Comparison of ENCODE assay signal across 9 mouse cellular contexts in the genomic region with DNA sequence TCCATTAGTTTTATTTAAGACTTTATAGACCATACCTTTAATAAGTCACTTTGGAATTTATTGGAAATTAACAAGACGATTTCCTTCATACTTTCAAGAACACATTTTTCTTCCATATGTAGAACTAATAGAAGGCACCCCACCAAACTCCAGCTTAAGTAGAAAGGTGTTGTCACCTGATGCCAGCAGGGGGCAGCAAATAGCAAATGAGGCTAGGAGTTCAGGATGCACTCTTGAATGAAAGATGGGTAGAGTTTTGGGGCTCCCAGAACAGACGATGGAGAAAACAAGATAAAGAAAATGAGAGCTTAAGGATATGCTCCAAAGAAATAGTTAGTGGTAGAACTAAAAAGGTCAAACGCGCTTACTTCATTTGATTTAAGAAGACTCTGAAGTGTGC.
DNase-seq lines count a peak whose midpoint lies in the region; ATAC-seq and TF ChIP-seq lines count a peak whose summit lies in the region.
"Had no signal": no experiment of that assay in that cellular context is flagged by ENCODE, and none has a peak within 500 bp of the region (broad histone marks: within the 10 kb centered on the region; RNA-seq: fewer than 3 reads in every experiment).

No protein-coding gene starts in this region.

- no peaks in the 10 kb centered on the region for H3K9me3 ChIP-seq in heart, embryonic 12.5 days (replicated peaks)
- no peaks in the 10 kb centered on the region for H3K9me3 ChIP-seq in lung, postnatal 0 days (ENCODE audit: low read length)
- H3K9me3 ChIP-seq: liver, embryonic 13.5 days had no signal

- H3K9ac ChIP-seq in heart, embryonic 12.5 days = no peak overlapping the region
- no peak overlapping the region for H3K9ac ChIP-seq in lung, postnatal 0 days (replicated peaks; ENCODE audit: low read depth)
- H3K9ac ChIP-seq: liver, embryonic 13.5 days had no signal

- TF ChIP-seq CTCF in lung, postnatal 0 days (IDR thresholded peaks at IDR 0.05) = peak; percentile 66

- H3K4me3 ChIP-seq in heart, embryonic 12.5 days = no peak overlapping the region
- no peak overlapping the region for H3K4me3 ChIP-seq in lung, postnatal 0 days (ENCODE audit: low read depth, low read length)
- H3K4me3 ChIP-seq: liver, embryonic 13.5 days had no signal

- H3K27ac ChIP-seq in heart, embryonic 12.5 days (ENCODE audit: poor library complexity, severe bottlenecking) = no peak overlapping the region
- no peak overlapping the region for H3K27ac ChIP-seq in lung, postnatal 0 days (ENCODE audit: low read length)
- H3K27ac ChIP-seq: liver, embryonic 13.5 days had no signal

- no peak overlapping the region for H3K4me2 ChIP-seq in heart, embryonic 12.5 days
- no peak overlapping the region for H3K4me2 ChIP-seq in lung, postnatal 0 days (replicated peaks; ENCODE audit: low read depth, low read length)
- H3K4me2 ChIP-seq: liver, embryonic 13.5 days had no signal

- DNase-seq in heart, adult 8-10 months (ENCODE audit: low spot score) = peak; percentile 3
- DNase-seq in A20 (ENCODE audit: low read depth, low spot score) = peak; percentile 12
- peak; percentile 61 for DNase-seq in adrenal gland, postnatal 10 days
- peak; percentile 80 for DNase-seq in embryo, embryonic 11 days
- DNase-seq in kidney, postnatal 36 days = peak; percentile 16 to 82
- DNase-seq in lung, postnatal 0 days (ENCODE audit: low spot score) = peak; percentile 25
- no peak for DNase-seq in thymus, postnatal 25 days
- DNase-seq: liver, embryonic 13.5 days had no signal

- H3K27me3 ChIP-seq in heart, embryonic 12.5 days (replicated peaks) = no peaks in the 10 kb centered on the region
- H3K27me3 ChIP-seq in lung, postnatal 0 days (replicated peaks; ENCODE audit: insufficient read depth, low read length) = no peaks in the 10 kb centered on the region
- H3K27me3 ChIP-seq: liver, embryonic 13.5 days had no signal

- H3K36me3 ChIP-seq in heart, embryonic 12.5 days = no peaks in the 10 kb centered on the region
- no peaks in the 10 kb centered on the region for H3K36me3 ChIP-seq in lung, postnatal 0 days (ENCODE audit: insufficient read depth, low read length)
- H3K36me3 ChIP-seq: liver, embryonic 13.5 days had no signal

- no peak for TF ChIP-seq EP300 in lung, postnatal 0 days (IDR thresholded peaks at IDR 0.05)

- 50% methylated on average over 4 of the region's 4 CpGs for WGBS in heart, embryonic 12.5 days
- WGBS in lung, postnatal 0 days = 47% methylated on average over 4 of the region's 4 CpGs

- no peak for ATAC-seq in heart, embryonic 12.5 days (ENCODE audit: insufficient number of reproducible peaks, low FRiP score)
- ATAC-seq in lung, postnatal 0 days = no peak

- peaks cover 8% of the 10 kb centered on the region for H3K4me1 ChIP-seq in heart, embryonic 12.5 days (replicated peaks)
- no peaks in the 10 kb centered on the region for H3K4me1 ChIP-seq in lung, postnatal 0 days (ENCODE audit: insufficient read depth, low read depth, low read length)
- H3K4me1 ChIP-seq: liver, embryonic 13.5 days had no signal
